Mouse (Mus musculus) Muller cell, postnatal 12 days (primary cell): ENCODE results near the gene Frem1.
A peak's percentile ranks its signal among the peaks of the same experiment; 100 is the strongest.

Experiments used
- DNase-seq: peaks from one replicate; pipeline ENCODE4 v3.0.0-alpha.2; 2015; ENCODE audit errors: inconsistent ontology term

Frem1 gene

GRCm38 (mm10) chr4:83030097-83030496 lies 22.0 kb downstream of the Frem1 start:
- no peak for DNase-seq

GRCm38 (mm10) chr4:83020759-83021555 lies 31.2 kb downstream of the Frem1 start:
- no peak for DNase-seq

- DNase-seq, result peak; percentile 87
Measured at GRCm38 (mm10) chr4:83018111-83019105, 33.7 kb downstream of the Frem1 start.

DNA sequence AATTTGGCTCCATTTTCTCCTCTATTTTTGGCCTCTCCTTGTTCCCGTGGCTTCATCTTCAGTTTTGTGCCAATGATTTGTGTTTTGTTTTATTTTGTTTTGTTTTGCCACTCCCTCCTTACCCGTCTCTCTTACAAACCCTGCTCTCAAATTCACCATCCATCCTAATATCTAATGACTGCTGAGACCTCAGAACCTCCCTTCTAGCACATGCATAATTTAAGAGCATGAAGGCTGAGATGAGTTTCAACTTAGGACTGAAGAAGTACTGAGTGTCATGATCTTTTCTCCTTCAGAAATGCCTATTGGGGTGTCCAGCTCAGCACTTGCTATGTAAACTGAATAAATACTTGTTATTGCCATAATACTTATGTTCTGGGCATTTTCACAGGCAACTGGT lies 37.6 kb downstream of the Frem1 start:
- DNase-seq, result no peak

GRCm38 (mm10) chr4:83004086-83004485 lies 48.1 kb downstream of the Frem1 start:
- no peak for DNase-seq

GRCm38 (mm10) chr4:82992042-82992441 lies 60.1 kb downstream of the Frem1 start:
- no peak for DNase-seq

GRCm38 (mm10) chr4:82990973-82991695 lies 61.0 kb downstream of the Frem1 start:
- DNase-seq, result no peak

DNA sequence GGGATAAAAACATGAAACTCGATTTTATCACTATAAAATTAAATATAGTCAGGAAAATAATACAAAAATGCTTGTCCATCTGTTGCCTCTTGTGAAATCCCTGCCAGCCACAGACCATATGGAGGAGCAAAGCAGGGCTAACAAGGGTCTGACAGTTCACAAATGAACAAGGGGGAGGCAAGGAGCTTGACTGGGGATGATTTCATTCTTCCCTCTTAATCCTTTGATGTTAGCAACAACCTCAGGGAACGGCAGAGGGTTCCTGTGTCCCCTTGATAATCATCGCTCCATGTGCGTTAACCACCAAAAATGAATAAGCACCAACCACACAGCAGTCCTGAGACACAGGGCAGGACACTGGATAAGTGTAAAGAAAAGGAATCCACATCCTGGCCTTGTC lies 79.8 kb downstream of the Frem1 start:
- DNase-seq, result no peak

DNA sequence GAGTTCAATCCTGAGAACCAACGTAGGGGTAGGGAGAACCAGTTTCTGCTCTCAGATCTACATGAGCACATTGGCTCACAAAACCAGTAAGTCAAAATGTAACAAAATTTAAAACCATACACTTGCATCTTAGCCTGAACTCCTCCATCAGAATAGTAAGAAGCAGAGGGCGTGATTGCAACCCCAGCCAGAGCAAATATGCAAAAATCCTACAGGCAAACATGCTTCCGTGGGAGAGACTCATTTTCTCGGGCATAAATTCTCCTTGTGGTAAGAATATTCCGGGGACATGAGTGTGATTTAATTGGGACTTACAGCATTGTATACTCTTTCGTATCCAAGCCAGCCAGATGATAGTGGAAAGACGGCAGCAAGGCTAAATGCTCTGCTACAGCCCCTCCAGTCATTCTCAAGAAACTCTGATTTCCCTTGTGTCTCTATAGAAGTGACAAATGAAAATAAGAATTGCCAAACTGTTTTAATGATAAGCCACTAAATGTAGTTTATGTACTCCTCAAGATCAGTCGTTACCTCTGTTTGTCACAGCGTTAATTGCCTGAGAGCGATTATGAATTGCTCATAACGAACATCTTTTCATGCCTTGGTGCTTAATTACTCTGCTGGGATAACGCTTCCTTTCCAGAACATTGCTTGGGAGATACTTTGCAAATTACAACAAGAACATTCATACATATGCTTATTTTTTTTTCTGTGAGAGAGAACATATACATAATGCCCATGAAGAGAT lies 81.1 kb downstream of the Frem1 start:
- DNase-seq, result peak; percentile 10

DNA sequence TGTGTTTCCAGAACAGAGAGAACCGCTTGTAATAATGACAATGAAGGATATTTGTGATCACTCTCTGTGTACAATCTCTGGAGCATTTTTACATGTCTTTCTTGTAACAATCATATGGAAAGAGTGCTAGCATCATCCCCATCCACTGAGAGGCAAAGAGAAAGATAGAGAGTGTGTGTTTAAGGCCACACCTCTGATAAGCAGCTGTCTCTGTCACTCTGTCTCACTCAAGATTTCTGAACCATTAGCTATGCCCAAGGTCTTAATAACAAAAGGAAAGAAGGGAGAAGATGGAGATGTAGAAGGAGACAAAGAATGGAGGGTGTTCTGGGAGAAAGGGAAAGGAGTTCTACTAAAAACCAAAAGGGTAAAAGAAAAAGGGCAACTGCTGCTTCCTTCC lies 91.1 kb downstream of the Frem1 start:
- DNase-seq, result no peak

GRCm38 (mm10) chr4:82957827-82958538 lies 94.2 kb downstream of the Frem1 start:
- no peak for DNase-seq

DNA sequence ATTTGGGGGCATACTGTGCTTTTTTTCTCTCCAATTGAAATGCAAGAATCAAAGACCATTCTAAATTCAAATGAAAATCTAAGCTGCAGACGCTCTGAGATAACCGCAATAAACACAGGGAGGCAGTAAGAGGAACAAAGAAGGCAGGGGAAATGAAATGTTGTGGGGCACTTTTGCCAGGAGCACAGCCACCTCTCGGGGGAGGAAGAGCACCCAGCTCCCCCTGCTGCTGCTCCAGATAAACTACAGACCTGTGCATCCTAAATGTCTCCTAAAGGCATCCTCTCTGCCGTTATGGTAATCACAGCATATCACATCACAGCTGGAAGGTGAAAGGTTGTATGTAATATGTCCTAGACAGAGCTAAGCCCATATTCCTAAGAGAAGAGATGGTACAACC lies 98.1 kb downstream of the Frem1 start:
- no peak for DNase-seq

- DNase-seq, result no peak
Measured at GRCm38 (mm10) chr4:82949511-82949910, 102.6 kb downstream of the Frem1 start.

GRCm38 (mm10) chr4:82946721-82947120 lies 105.4 kb downstream of the Frem1 start:
- no peak for DNase-seq

- peak; percentile 71 for DNase-seq
Measured at GRCm38 (mm10) chr4:82946276-82946612, 105.9 kb downstream of the Frem1 start.

GRCm38 (mm10) chr4:82945572-82946275 lies 106.4 kb downstream of the Frem1 start:
- DNase-seq, result no peak

GRCm38 (mm10) chr4:82940680-82941079 lies 111.5 kb downstream of the Frem1 start:
- no peak for DNase-seq

- DNase-seq, result no peak
Measured at GRCm38 (mm10) chr4:82940248-82940647, 111.9 kb downstream of the Frem1 start.

DNA sequence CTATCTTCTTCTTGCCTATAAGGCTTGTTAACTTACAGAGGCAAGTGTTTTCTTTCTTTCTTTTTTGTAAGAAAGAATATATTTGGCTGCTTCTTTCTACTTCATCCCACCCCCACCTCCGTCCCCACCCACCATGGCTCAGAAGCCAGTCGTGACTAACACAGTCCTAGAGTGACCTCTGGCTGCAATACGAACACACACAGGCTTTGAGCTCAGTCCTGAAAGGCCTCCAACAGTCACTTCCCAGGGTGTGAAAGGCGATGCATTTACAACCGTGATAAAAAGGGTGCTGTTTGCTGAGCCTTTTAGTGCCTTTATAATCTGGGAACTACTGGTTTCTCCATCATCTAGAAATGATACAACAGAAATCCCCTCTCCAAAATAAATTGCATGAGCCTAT lies 117.8 kb downstream of the Frem1 start:
- peak; percentile 65 for DNase-seq

- DNase-seq, result peak; percentile 67
Measured at GRCm38 (mm10) chr4:82933698-82934210, 118.4 kb downstream of the Frem1 start.
